8 mouse cellular contexts compared by ENCODE assay signal in the genomic region with DNA sequence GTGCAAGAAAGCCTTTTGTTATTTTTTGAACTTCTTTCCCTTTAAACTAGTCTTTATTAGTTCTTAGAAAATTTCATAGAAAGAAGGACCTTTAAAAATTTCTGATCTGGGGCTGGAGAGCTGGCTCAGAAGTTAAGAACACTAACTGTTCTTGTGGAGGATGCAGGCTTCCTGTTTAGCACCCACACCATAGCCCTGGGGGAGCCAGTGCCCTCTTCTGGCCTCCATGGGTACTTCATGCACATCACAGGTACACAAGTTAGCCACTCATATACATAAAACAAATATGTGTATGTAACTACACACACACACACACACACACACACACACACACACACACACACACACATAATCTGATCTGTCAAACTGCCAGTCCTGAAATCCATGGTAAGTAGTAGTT. TPM values are rescaled to one million over a fixed set of nuclear protein-coding genes. Genes with fewer than 3 reads are reported as not detected.
DNase-seq lines count a peak whose midpoint lies in the region; ATAC-seq lines count a peak whose summit lies in the region.

No protein-coding gene starts in this region.

- ATAC-seq in cerebellum, adult (ENCODE audit: insufficient number of reproducible peaks, low FRiP score, low TSS enrichment): no peak
- ATAC-seq in erythroid progenitor cell, adult 5-6 weeks (replicated peaks; ENCODE audit: low FRiP score, poor library complexity, severe bottlenecking): no peak

- peak; percentile 37 to 47 for DNase-seq in cerebellum, postnatal 36 days
- peak; percentile 27 for DNase-seq in ovary, postnatal 36 days (ENCODE audit: low spot score)
- DNase-seq in ovary, postnatal 14 days (ENCODE audit: low spot score): no peak
- peak; percentile 22 for DNase-seq in c-Kit-positive CD71-positive TER-119-positive erythroid progenitor cells, embryonic 14.5 days (ENCODE audit: low spot score)
- peak; percentile 36 to 72 for DNase-seq in kidney, adult 8-10 months
- peak; percentile 68 for DNase-seq in naive thymus-derived CD4-positive, alpha-beta T cell, adult 2 months (ENCODE audit: low read depth)

RNA-seq across cellular contexts. Expression of gene Syt16, which starts 7.9 kb away (rescaled TPM):
- total RNA-seq in erythroid progenitor cell, adult 5-6 weeks (2015; ENCODE audit: low replicate concordance): not detected in 2 replicates
- not detected in 2 replicates for total RNA-seq in erythroid progenitor cell, adult 5-6 weeks (2017; ENCODE audit: low replicate concordance)

RNA-seq across cellular contexts. Expression of gene Snapc1, which starts 25.3 kb away (rescaled TPM):
- 0.36 and 1.3 TPM in 2 replicates for total RNA-seq in erythroid progenitor cell, adult 5-6 weeks (2015; ENCODE audit: low replicate concordance)
- 0.38 and 1.2 TPM in 2 replicates for total RNA-seq in erythroid progenitor cell, adult 5-6 weeks (2017; ENCODE audit: low replicate concordance)

RNA-seq across cellular contexts. Expression of gene Gm49321, which starts 52.1 kb away (rescaled TPM):
- total RNA-seq in erythroid progenitor cell, adult 5-6 weeks (2015; ENCODE audit: low replicate concordance): not detected in 2 replicates
- total RNA-seq in erythroid progenitor cell, adult 5-6 weeks (2017; ENCODE audit: low replicate concordance): not detected in 2 replicates
